Mouse (Mus musculus) retina, postnatal 7 days (tissue): ENCODE measurements around the gene Sypl2.

Source experiments
- DNase-seq: peaks from one replicate; pipeline ENCODE4 v3.0.0-alpha.2; 2012; ENCODE audit warnings: low read depth, low spot score

Gene Sypl2

DNA sequence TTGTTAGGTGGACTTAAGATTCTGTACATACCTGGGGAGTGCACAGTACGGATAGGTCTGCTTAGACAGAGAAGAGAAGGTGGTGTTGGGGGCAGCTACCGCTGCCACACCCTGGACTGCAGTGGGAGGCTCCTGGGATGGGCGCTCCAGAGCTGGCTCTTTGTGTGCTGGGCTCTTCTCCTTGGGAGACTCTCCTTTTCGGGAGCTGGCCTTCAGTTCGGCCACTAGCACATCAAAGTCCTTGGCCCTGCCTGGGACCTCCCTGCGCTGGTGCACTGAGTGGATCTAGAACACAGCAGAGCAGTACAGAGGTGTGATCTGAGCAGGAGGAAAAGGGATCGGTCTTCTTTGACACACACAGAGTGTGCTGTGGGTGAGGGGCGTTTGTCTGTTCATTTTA lies 20.8 kb downstream of the Sypl2 start:
- no peak for DNase-seq

DNA sequence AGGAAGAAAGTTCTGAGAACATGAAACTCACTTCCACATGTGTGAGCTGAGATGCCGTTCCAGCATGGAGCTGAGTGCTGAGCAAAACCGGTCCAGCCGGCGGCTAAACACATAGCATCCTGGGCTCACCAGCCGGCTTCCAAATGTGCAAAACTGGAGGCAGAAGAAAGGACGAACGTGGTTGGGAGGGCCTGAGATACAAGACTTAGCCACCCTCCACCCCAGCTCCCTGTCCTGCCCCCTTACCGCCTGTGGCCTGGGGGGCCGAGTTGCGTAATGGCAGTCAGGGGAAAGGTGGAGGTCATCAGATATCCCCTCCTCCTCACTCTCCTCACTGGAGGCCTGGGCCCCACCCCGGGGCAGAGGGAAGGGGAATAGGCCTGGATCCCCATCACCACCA lies 22.0 kb downstream of the Sypl2 start:
- no peak for DNase-seq

DNA sequence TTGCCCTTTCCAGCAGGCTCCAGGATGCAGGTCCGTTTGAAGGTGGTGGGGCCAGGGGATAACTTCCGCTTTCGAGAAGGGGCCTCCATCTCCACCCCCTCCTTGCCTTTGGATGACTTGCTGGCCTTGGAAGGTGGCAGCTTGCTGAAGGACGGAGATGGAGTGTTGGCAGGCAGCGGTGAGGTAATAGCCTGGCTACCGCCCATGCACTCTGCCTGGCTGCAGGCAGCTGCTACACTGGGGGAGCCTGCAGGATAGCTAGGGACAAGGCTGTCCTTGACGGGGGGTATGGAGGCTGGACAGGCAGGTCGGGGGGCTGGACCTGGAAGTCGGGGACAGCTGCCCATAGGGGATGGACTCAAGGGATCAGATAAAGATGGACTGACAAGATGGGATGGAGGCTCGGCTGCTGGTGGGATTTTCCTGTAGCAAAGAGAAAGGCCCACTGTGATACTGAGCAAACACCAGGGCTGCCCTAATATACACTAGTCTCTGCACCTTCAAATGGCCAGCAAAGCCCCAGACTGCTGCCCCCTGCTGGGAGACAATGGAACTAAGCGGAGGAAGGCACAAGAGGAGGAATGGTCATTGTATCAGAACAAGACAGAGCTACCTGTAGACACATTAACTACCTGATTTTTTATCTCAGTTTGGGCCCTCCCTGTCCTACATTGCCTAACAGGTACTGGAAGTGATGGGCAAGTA lies 22.7 kb downstream of the Sypl2 start:
- DNase-seq, result peak; percentile 56

DNA sequence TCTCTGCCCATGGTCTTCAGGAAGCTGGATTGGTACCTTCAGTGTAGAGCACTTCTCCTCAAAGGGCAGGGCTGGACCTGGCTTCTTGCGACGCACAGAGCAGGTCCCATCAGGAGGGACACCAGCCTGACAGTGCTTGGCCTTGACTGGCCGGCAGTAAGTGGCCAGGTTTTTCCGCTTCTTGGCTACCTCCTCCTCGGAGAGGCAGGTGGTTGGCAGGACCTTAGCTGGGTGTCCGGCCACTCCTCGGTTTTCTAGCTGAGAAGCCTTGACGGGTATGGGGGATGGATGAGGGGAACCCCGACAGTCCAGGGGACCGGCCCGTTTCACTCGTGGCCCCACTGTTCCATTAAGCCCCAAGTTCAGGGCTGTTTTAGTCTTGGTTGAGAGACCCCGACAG lies 23.2 kb downstream of the Sypl2 start:
- no peak for DNase-seq

DNA sequence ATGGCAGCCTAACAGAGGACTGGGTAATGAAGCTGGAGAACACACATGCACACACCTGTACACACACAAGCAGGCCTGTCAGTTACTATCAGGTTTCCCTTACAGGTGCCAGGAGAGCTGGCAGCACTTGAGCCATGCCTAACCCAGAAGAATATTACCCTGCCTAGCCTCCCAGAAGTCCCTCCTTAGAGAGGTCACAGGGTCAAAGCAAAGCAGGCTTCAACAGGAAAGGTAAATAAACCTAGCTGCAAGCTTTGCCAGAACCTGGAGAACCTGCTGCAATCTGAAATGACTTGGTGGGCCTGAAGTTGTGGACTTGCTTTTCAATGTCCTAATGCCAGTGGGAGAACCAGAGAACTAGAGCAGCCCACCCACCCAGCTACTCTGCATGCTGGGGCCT lies 23.9 kb downstream of the Sypl2 start:
- DNase-seq, result no peak

DNA sequence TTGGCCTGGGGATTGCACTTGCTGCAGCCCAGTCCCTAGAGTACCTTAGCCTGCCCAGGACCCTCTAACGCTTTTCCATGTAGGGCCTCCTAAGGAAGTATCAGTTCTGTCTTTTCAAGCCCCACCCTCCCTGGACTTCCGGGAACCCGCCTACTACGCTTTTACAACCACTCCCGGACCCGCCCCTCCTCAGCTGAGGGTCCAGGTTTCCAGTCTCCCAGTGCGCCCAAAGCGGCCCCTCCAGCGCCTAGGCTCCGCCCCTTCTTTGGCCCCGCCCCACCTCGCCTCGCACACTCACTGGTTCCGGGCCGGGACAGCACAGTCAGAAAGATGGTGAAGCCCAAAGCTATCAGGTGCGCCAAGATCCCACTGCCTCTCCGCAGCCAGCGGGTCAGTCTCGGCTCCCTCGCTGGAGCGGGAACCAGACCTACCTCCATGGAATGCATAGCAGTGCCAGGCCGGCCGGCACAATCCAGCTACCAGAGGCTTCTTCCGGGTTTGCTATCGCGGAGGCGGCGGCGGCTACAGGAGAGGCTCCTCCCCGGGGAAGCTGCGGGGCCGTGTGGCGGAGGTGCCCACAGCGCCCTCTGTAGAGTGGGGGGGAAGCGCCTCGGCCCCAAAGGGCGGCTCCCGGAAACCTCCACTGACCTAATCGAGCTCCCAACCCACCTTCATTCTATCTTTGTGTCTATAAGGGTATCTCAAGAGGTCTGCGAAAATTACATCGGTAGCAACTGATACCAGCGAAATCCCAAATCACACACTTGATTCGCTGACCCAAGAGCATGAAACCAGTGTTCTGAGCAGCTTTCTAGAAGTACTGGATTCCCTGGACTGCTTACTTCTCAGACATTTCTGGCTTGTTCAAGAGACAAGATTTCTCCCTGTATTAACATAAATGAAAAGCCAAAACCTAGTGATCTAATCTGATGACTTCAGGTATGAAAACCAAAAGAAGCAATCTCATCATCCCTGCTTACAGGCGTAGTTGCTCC lies 25.8 kb downstream of the Sypl2 start, which contains the start of gene Cyb561d1:
Cyb561d1 (minus strand) TSS at position 884 of the 995 bp plus-strand sequence.
- peak; percentile 62 for DNase-seq

DNA sequence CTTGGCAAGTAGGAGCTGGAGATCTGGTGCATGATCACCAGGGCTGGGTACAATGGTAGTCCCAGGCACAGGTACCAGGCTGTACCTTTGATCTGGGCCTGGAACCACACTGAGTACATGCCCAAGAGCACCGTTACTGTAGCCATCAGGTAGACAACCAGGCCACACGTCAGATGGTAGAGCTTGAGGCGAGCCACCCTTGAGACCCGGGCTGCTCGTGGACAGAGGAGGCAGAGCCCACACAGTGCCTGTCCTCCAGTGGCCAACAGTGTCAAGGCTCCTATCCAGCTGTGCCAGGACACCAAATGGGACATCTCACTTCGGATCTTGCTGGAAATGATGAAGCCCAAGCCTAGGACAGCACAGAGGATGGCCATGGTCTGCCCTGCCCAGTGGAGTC lies 27.2 kb downstream of the Sypl2 start:
- no peak for DNase-seq

DNA sequence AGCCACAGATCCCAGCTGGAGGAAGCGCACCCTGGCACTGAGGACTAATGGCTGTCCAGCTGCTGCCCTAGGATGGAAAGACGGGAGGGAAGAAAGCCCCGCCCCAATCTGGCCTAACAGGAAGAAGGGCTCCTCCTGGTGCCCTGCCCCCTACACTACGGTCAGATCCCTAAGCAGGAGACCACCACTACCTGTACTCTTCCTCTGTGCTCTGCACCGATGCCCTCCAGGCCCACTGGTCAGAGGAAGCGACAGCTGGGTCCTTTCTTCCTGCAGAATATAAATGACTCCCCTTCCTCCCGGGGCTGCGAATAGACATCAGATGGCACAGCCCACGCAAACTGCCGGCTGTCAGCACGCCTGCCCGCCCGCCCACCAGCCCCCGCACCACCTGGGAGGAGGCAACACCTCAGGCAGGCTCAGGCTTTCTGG lies 29.4 kb downstream of the Sypl2 start:
- DNase-seq, result no peak

DNA sequence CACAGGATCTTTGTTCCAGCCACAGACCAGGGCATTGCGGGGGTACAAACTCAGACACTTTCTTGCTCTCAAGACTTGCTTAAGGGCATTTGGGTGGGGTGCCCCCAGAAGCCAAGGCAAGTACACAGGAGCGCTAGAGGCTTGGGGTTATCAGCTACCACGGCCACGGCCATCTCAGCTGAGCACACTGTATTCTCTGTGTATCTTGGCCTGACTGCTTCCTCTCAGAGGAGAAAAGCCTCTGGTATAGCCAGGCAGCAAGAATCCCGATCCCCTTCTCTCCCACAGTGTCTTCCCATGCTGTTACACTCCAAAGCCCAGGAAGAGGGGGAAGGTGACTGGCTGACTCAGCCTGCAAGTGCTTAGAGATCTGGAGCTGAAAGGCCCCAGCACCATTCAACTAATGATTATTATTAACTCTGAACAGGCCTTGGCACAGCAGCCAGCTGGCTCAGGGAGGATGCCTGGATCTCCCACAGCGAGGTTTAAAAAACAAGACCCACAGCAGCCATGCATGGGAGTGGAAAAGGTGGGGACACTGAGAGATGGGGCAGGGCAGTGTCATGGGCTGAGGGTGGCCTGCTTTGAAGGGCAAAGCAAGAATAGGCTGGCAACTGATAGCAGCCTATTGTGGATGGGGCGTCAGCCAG lies 30.4 kb downstream of the Sypl2 start:
- no peak for DNase-seq

DNA sequence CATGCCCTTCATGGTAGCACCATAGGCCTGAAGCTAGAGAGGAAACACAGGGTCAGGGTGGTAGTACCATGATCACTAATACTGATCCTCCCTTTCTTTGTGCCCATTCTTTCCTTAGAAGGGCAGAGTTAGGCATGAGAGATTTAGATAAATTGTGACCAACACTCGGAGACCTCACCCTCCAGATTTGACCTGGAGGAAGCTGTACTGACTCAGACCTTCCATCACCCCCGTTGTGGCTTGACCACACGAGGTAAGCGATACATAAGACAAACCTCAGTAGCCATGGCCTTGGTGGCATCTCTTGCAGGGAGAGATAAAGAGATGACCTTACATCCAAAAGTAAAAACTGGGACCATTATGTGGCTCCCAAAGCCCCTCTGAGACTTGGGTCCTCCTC lies 31.2 kb downstream of the Sypl2 start:
- DNase-seq, result no peak

DNA sequence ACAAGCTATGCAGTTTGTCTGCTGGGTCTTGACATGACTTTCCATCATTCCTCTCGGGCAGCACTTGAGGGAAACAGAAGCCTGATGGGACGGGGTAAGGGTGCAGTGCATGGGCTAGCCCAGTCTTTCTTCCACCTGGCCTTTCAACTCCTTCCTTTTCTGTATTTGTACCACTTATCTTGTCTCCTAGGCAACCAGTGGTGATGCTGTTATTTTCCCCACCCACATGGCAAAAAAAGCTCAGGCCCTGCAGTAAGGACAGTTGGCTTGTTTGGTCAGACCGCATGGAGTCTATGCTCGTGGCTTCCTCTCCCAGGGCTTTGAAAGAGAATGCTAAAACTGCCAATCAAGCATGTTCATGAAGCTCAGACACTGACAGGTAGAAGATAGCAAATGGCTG lies 32.8 kb downstream of the Sypl2 start:
- DNase-seq, result no peak

DNA sequence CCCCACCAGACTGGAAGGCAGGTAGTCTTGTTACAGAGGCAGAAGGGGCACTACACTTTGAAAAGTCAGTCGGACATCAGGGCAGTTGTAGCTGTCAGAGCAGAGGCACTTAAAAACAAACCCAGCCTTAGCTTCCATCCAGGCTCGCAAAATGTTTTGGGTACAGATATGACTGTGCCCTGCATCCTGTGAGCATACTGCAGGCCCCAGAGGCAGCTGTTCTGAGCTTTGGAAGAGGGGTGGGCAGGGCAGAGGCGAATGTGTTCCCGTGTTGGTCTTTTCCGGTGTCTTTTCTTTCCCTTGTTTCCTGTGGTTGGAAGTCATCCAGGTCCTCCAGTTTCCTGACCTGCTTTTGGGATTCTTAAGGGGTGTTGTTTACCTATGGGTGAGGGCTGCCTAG lies 36.6 kb downstream of the Sypl2 start:
- no peak for DNase-seq

DNA sequence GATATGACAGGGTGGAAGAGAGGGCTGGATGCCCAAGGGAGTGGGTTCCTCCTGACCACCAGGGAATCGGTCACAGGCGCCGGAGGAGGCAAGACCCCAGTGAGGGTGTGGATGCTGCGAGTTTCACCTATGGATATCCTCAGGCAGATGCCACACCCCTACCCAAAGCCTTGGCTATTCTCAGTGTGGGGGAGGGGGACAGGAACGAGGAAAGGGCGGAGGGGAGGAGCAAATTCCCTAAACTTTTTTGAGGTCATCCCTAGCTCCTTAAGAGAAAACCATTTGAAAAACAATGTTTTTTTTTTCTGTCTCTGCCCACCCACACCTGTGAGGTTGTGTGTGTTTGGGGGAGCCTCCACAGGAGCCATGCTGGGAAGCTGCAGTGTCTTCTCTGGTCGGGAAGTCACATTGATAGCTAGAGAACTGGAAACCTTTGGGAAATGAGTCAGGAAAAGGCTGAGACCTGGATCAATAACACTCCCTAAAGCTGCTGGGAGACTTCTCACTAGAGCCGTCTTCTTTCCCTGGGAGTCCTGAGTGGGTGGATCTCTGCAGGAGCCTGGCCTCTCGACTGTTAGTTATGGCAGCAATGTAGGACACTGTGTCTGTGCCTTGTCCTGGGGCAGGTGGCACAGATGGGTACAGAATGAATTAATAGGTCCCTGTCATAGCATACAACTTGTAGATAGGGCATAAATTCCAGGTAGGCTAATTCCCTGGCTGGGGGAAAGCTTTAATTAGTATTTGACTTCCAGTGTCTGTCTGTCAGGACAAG lies 37.5 kb downstream of the Sypl2 start:
- DNase-seq, result no peak

DNA sequence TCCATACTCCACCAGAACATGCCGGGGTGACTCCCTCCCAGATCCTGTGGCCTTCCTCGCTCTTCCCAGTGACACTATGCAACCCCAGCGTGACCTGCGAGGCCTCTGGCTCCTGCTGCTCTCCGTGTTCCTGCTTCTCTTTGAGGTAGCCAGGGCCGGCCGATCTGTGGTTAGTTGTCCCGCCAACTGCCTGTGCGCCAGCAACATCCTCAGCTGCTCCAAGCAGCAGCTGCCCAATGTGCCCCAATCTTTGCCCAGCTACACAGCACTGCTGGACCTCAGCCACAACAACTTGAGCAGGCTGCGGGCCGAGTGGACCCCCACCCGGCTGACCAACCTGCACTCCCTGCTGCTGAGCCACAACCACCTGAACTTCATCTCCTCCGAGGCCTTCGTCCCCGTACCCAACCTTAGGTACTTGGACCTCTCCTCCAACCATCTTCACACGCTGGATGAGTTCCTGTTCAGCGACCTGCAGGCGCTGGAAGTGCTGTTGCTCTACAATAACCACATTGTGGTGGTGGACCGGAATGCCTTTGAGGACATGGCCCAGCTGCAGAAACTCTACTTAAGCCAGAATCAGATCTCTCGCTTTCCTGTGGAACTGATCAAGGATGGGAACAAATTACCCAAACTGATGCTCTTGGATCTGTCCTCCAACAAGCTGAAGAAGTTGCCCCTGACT lies 39.2 kb downstream of the Sypl2 start:
- DNase-seq, result no peak

DNA sequence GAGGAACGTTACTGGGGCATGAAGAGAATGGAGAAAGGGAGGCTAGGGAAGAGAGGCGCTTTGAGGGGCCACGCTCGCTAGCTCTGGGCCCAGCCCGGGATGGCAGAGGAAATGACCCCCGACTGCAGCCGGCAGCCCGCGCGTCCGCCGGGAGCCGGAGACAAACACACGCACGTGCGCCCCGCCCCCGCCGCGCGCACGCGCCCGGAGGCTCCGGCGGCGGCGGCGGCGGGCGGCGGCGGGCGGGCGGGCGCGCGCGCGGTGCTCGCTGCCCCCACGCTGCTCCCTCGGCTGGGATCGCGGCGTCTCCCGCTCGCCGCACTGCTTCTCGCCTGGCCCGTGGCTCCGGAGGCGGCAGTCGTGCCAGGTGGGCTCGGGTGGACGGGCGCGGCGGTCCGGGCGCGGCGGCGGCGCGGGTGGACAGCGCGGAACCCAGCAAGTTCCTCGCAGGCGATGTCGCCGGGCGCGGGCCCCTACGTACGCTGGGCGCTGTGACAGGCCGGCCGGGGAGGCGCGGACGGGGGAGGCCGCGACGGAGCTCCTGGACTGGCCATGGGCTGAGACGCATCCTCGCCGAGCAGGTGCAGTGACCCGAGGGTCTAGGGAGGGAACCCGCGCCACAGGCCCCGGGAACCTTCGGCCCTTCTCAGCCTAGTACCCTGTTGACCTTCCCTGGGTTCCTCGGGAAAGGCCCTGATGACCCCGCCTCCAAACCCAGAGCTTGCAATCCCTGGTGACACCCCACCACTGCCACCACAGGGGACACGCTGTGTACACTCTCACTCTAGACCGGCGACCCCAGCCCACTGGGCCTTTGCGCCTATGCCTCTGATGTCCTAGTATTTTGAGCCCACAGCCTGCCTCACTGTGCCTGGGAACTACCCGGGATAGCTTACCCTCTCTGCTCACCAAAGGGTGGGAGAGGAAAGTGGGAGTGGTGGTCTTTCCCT lies 40.1 kb downstream of the Sypl2 start, which contains the start of gene Amigo1:
Amigo1 (plus strand) TSS at position 238 of the 950 bp plus-strand sequence.
- DNase-seq, result no peak

DNA sequence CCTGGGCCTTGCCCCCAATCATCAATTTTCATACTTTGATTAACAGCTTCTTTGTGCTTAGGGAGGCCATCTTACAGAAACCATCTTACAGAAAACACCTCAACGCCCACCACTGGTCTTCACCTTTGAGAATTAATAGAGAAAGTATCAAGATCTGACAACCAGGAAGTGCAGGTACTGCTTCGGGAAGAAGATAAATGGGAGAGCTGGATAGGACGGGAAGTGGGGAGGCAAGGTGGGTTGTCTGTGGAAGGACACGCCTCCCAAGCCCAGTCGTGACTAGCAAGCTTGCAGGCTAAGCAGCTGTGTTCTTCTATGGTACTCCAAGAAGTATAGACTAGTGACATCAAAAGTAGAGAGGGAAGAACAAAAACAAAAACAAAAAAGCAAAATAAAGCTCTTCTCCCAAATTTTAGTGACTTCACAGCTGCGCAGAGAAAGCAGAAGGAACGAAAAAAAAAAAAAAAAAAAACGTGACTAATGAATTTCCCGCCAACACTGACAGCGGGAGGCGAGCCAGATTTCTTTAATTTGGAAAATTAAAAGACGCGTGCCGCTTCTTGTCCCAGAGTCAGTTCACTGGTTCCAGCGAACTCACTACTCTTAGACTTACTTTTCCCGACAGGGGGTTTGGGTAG lies 40.9 kb downstream of the Sypl2 start:
- no peak for DNase-seq

DNA sequence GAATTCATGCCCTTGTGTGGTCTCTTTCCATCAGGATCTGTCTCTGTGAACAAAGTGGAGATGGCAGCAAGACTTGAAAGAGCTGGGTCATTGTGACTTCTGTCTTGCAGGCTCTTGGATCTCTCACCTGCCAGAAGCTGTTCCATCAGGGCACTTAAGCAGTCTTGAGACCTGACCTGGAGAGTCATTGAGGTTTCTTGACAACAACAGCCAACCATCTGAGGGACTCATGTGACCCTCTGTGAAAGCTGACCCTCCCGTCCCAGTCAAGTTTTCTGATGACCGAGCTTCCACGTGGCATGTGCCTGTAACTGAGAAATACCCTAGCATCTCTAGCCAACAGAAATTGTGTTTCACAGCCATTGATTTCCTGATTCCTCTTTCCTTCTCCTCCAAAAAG lies 41.7 kb downstream of the Sypl2 start:
- no peak for DNase-seq

DNA sequence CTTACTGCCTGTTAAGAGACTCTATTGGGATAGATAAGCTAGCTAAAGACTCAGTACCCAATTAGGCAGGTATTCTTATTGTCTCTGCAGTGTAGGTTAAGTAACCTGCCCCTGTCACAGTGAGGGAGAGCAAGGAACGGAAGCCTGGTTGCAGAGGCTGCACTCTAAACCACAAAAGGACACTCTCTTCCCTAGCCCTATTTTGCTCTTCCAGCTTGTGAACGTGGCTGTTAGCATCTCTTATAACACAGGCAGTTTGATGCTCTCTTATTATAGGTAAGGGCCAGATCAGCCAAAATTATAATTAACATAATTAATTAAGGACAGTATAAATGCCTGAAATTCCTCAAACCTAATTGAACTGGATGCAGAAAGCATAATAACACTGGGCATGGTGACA lies 45.9 kb downstream of the Sypl2 start:
- DNase-seq, result no peak
